Comparison of ENCODE assay signal across 16 mouse cellular contexts in the genomic region with DNA sequence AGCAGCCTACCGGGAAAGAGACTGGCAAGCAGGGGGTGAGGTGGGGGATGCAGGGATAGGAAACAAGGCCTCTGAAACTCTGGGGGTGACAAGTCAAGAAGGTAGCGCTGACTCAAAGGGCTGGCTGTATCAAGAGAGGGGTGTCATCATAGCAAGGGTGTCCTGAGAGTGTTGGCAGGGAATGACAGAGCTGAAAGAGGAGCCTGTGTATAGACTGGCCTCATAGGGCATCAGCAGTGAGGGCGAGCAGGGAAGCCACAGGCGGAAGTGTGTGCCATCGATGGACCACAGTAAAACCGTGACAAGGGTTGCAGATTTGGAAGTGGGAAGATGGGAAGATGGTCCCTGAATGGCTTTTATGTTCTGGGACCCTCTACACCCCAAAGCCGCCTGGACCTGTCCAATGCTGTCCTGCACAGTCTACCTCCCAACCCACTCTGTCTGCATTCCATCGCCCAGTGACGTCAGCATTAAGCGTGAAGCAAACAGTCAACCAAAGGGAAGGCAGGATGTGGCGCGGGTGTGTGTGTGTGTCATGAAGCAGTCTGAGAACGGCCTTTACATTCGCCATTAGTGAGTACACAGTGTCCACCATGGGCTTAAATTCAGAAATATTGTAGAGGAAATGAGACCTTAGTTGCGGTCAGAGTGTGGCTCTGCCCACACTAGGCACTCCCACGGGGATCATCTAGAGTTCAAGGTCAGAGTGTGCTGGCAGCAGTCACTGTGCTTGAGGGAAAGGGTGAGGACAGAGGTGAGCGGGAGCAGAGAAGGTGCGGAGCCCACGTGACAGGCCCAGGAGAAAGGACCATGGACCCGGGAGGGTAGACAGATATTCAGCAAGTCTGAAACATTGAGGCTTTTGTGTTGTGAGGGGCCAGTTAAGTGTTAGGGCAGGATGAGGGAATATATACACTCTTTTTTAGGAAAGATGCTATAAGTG. TPM values are rescaled to one million over a fixed set of nuclear protein-coding genes. Genes with fewer than 3 reads are reported as not detected.
DNase-seq lines count a peak whose midpoint lies in the region; ATAC-seq and TF ChIP-seq lines count a peak whose summit lies in the region.
"Had no signal": no experiment of that assay in that cellular context is flagged by ENCODE, and none has a peak within 500 bp of the region (broad histone marks: within the 10 kb centered on the region; RNA-seq: fewer than 3 reads in every experiment).

No protein-coding gene starts in this region.

- peak; percentile 46 for DNase-seq in adrenal gland, postnatal 10 days
- no peak for DNase-seq in adrenal gland, adult 18-20 months (ENCODE audit: low spot score in 2 of 2)
- DNase-seq in 416B (ENCODE audit: low read depth): peak; percentile 91
- no peak for DNase-seq in liver, embryonic 13.5 days
- DNase-seq in lung, postnatal 10 days: no peak
- DNase-seq: cerebellum, postnatal 25 days; lung, postnatal 14 days; midbrain, embryonic 14.5 days; retina, postnatal 1 day had no signal

- H3K36me3 ChIP-seq in intestine, embryonic 15.5 days: no peaks in the 10 kb centered on the region
- no peaks in the 10 kb centered on the region for H3K36me3 ChIP-seq in intestine, postnatal 0 days (ENCODE audit: control insufficient read depth, insufficient read depth)
- no peaks in the 10 kb centered on the region for H3K36me3 ChIP-seq in liver, embryonic 13.5 days
- H3K36me3 ChIP-seq: G1E; heart, embryonic 15.5 days; neural tube, embryonic 12.5 days had no signal

- no peaks in the 10 kb centered on the region for H3K27me3 ChIP-seq in intestine, embryonic 15.5 days (replicated peaks)
- no peaks in the 10 kb centered on the region for H3K27me3 ChIP-seq in intestine, postnatal 0 days (replicated peaks; ENCODE audit: control insufficient read depth, insufficient read depth, low read length)
- H3K27me3 ChIP-seq in liver, embryonic 13.5 days: no peaks in the 10 kb centered on the region
- H3K27me3 ChIP-seq: heart, embryonic 15.5 days; neural tube, embryonic 12.5 days had no signal

- 73% methylated on average over 20 of the region's 20 CpGs for WGBS in intestine, embryonic 15.5 days
- 75% methylated on average over 20 of the region's 20 CpGs for WGBS in intestine, postnatal 0 days
- 70% methylated on average over 20 of the region's 20 CpGs for WGBS in liver, embryonic 13.5 days (ENCODE audit: insufficient replicate concordance)

- H3K9ac ChIP-seq in intestine, embryonic 15.5 days: no peak overlapping the region
- no peak overlapping the region for H3K9ac ChIP-seq in intestine, postnatal 0 days (ENCODE audit: low read depth, low read length)
- H3K9ac ChIP-seq in liver, embryonic 13.5 days: 0 out of 2 replicates have a peak overlapping the region, but pooled peaks have one; percentile 3
- H3K9ac ChIP-seq: heart, embryonic 15.5 days; neural tube, embryonic 12.5 days had no signal

- H3K4me3 ChIP-seq in intestine, embryonic 15.5 days (replicated peaks): no peak overlapping the region
- no peak overlapping the region for H3K4me3 ChIP-seq in intestine, postnatal 0 days (ENCODE audit: low read depth, low read length)
- no peak overlapping the region for H3K4me3 ChIP-seq in liver, embryonic 13.5 days (replicated peaks)
- H3K4me3 ChIP-seq: heart, embryonic 15.5 days; neural tube, embryonic 12.5 days had no signal

- TF ChIP-seq CTCF in intestine, postnatal 0 days (IDR thresholded peaks at IDR 0.05; ENCODE audit: low read depth): no peak

- ATAC-seq in intestine, embryonic 15.5 days: peak; percentile 40
- no peak for ATAC-seq in intestine, postnatal 0 days
- peak; percentile 25; the same call in 1 of the 2 replicates for ATAC-seq in liver, embryonic 13.5 days (ENCODE audit: low read depth)
- ATAC-seq in activated CD4-positive, CD25-positive, alpha-beta regulatory T cell, adult 4 months: no peak
- ATAC-seq: inflammation-experienced regulatory T-cells, adult 6 months had no signal

- no peak overlapping the region for H3K4me2 ChIP-seq in intestine, embryonic 15.5 days (replicated peaks)
- H3K4me2 ChIP-seq in intestine, postnatal 0 days (replicated peaks; ENCODE audit: low read depth): no peak overlapping the region
- H3K4me2 ChIP-seq in liver, embryonic 13.5 days: peak overlapping the region; percentile 35
- H3K4me2 ChIP-seq: heart, embryonic 15.5 days; neural tube, embryonic 12.5 days had no signal

- no peak overlapping the region for H3K27ac ChIP-seq in intestine, embryonic 15.5 days
- no peak overlapping the region for H3K27ac ChIP-seq in intestine, postnatal 0 days (ENCODE audit: low read depth, low read length)
- no peak overlapping the region for H3K27ac ChIP-seq in liver, embryonic 13.5 days
- H3K27ac ChIP-seq: heart, embryonic 15.5 days; neural tube, embryonic 12.5 days had no signal

- no peaks in the 10 kb centered on the region for H3K9me3 ChIP-seq in intestine, embryonic 15.5 days
- H3K9me3 ChIP-seq in intestine, postnatal 0 days (ENCODE audit: control insufficient read depth): no peaks in the 10 kb centered on the region
- no peaks in the 10 kb centered on the region for H3K9me3 ChIP-seq in liver, embryonic 13.5 days (replicated peaks)
- H3K9me3 ChIP-seq: G1E; heart, embryonic 15.5 days; neural tube, embryonic 12.5 days had no signal

- no peaks in the 10 kb centered on the region for H3K4me1 ChIP-seq in intestine, embryonic 15.5 days (replicated peaks)
- H3K4me1 ChIP-seq in intestine, postnatal 0 days (replicated peaks; ENCODE audit: control insufficient read depth, insufficient read depth, low read length): no peaks in the 10 kb centered on the region
- peaks cover 57% of the 10 kb centered on the region for H3K4me1 ChIP-seq in liver, embryonic 13.5 days (replicated peaks)
- H3K4me1 ChIP-seq: neural tube, embryonic 12.5 days had no signal

RNA-seq across cellular contexts. Expression of gene Slc2a9, which starts 14.0 kb away (rescaled TPM):
- total RNA-seq in adrenal gland, postnatal 10 days (2021): 10 to 100 TPM; 10.6 to 11.1 TPM
- total RNA-seq in adrenal gland, adult 18-20 months (2021): 1 to 10 TPM; 2.0 to 2.6 TPM
- 1.6 and 1.8 TPM in 2 replicates for polyA plus RNA-seq in intestine, embryonic 15.5 days (2015; fragmentation: Nextera tagmentation; extraction: Ambion mirVana)
- 2.4 and 3.4 TPM in 2 replicates for polyA plus RNA-seq in intestine, postnatal 0 days (2015; fragmentation: Nextera tagmentation; extraction: Ambion mirVana)
- polyA plus RNA-seq in liver, embryonic 13.5 days (2015; fragmentation: Nextera tagmentation; extraction: Ambion mirVana): 0.80 and 0.88 TPM in 2 replicates
- polyA plus RNA-seq in activated CD4-positive, CD25-positive, alpha-beta regulatory T cell, adult 4 months (2017; shearing (Covaris generic)): 10 to 100 TPM in 1 of 2 experiments, 1 to 10 TPM in 1; 4.7 to 11.3 TPM

Comparison
In these comparisons a context has a peak if more than half of its experiments do, and no peak if none do; other contexts are left out.
1. DNase-seq: peak in adrenal gland, postnatal 10 days (single experiment) and 416B (single experiment); none in adrenal gland, adult 18-20 months (0 of 2), liver, embryonic 13.5 days (single experiment) and lung, postnatal 10 days (single experiment).
2. ATAC-seq: peak in intestine, embryonic 15.5 days (single experiment) and liver, embryonic 13.5 days (single experiment); none in intestine, postnatal 0 days (single experiment) and activated CD4-positive, CD25-positive, alpha-beta regulatory T cell, adult 4 months (single experiment).